Mouse (Mus musculus): ENCODE results near the gene Antxr1.

DNA sequence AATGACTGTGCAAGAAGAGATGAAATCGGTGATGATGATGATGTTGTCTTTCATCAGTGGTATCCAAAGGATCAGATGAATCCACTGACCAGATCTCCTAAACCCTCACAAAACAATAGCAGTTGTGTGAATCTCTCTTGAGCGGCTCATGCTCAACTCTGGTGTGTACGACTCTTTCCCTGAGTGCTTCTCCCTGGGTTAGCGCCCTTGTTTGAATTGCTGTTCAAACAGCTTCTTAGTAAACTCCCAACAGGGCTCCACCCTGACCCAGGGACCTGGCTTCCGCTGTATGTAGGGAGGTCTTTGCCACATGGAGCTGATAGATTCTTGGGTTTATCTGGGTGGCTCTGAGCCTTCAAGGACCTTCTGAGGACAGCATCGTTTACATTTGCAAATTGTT, 212.2 kb downstream of the Antxr1 start:
- TF ChIP-seq CTCF (IDR thresholded peaks at IDR 0.05; ENCODE audit: insufficient read depth, low read depth, low read length) = no peak
- TF ChIP-seq POLR2A (IDR thresholded peaks at IDR 0.05; ENCODE audit: insufficient read depth, low read depth, low read length) = no peak

Measured in olfactory bulb, adult 2 months (tissue).